Mouse (Mus musculus) telencephalon, adult 2 months (tissue): Measurements from ENCODE around the gene Grik5.

ENCODE experiments used
- DNase-seq: peaks from one replicate; pipeline ENCODE4 v3.0.0-alpha.2; 2011; ENCODE audit warnings: low read depth, low spot score

Gene Grik5

GRCm38 (mm10) chr7:25071979-25072715 lies at the start of gene Grik5, which contains the start of gene Zfp574:
Grik5 (minus strand) TSS chr7:25072346.
Zfp574 (plus strand) TSS chr7:25072567.
- no peak for DNase-seq

- DNase-seq: no peak
These were observed 49.2 kb upstream of the Grik5 start for GRCm38 (mm10) chr7:25121240-25121786.

GRCm38 (mm10) chr7:25120061-25120834 lies 48.1 kb upstream of the Grik5 start:
- no peak for DNase-seq

- DNase-seq: no peak
These were observed 40.9 kb upstream of the Grik5 start for GRCm38 (mm10) chr7:25112956-25113603.

GRCm38 (mm10) chr7:25112178-25112955 lies 40.2 kb upstream of the Grik5 start:
- DNase-seq: peak; percentile 64

- no peak for DNase-seq
These were observed 38.2 kb upstream of the Grik5 start for GRCm38 (mm10) chr7:25110336-25110735.

GRCm38 (mm10) chr7:25109355-25109754 lies 37.2 kb upstream of the Grik5 start:
- DNase-seq: no peak

GRCm38 (mm10) chr7:25106790-25107502 lies 34.8 kb upstream of the Grik5 start:
- no peak for DNase-seq

GRCm38 (mm10) chr7:25105411-25106160 lies 33.4 kb upstream of the Grik5 start:
- peak; percentile 42 for DNase-seq

GRCm38 (mm10) chr7:25099581-25099980 lies 27.4 kb upstream of the Grik5 start:
- DNase-seq: no peak

GRCm38 (mm10) chr7:25098169-25098568 lies 26.0 kb upstream of the Grik5 start:
- DNase-seq: peak; percentile 77

- DNase-seq: no peak
These were observed 17.7 kb upstream of the Grik5 start for GRCm38 (mm10) chr7:25089875-25090274.

- DNase-seq: no peak
These were observed 16.8 kb upstream of the Grik5 start for GRCm38 (mm10) chr7:25088968-25089367.

GRCm38 (mm10) chr7:25088531-25088930 lies 16.4 kb upstream of the Grik5 start:
- DNase-seq: no peak

- DNase-seq: no peak
These were observed 15.8 kb upstream of the Grik5 start for GRCm38 (mm10) chr7:25087972-25088371.

GRCm38 (mm10) chr7:25087256-25087912 lies 15.2 kb upstream of the Grik5 start:
- no peak for DNase-seq

GRCm38 (mm10) chr7:25086656-25087055 lies 14.5 kb upstream of the Grik5 start:
- no peak for DNase-seq

GRCm38 (mm10) chr7:25084621-25085020 lies 12.5 kb upstream of the Grik5 start:
- DNase-seq: no peak

GRCm38 (mm10) chr7:25082510-25082909 lies 10.4 kb upstream of the Grik5 start:
- DNase-seq: no peak
